Mouse (Mus musculus) E14TG2a.4 (cell line): Measurements from ENCODE around the gene Hyal2.

Experiments used
- H3K27me3 ChIP-seq: 2 replicates; pipeline ENCODE4 v1.6.1; 2014; ENCODE audit warnings: low read length, control low read depth; ENCODE audit not compliant: insufficient read depth
- H3K36me3 ChIP-seq: 2 replicates; pipeline ENCODE4 v1.6.1; 2014; ENCODE audit warnings: low read length, control low read depth; ENCODE audit not compliant: insufficient read depth
- H3K4me1 ChIP-seq: replicated peaks from 2 replicates; pipeline ENCODE4 v1.6.1; 2014; ENCODE audit warnings: low read depth, low read length, control low read depth
- H3K4me3 ChIP-seq: replicated peaks from 2 replicates; pipeline ENCODE4 v1.5.1; 2014; ENCODE audit warnings: mild to moderate bottlenecking, low read length
- H3K9me3 ChIP-seq: 2 replicates; pipeline ENCODE4 v1.6.1; 2014; ENCODE audit warnings: low read length, control low read depth
- CTCF ChIP-seq: conservative IDR thresholded peaks from 2 replicates; pipeline ENCODE4 v1.5.1; 2014; ENCODE audit warnings: low read length
- NANOG ChIP-seq: IDR thresholded peaks from 2 replicates; pipeline ENCODE4 v1.6.1; 2014; ENCODE audit warnings: borderline replicate concordance, low read length, mixed read lengths
- POU5F1 ChIP-seq: IDR thresholded peaks from 2 replicates; pipeline ENCODE4 v1.6.1; 2014; ENCODE audit warnings: low read length, borderline replicate concordance

Hyal2 gene

GRCm38 (mm10) chr9:107567702-107568319 is at the start of gene Hyal2:
TSS of gene Hyal2 (plus strand) at chr9:107567945.
- Histone ChIP-seq H3K27me3 (peaks cover 28% of the 10 kb centered on the region), H3K9me3 (no peaks in the 10 kb centered on the region), H3K4me3 (peak within 1 kb of the TSS; percentile 89), H3K36me3 (peaks cover 37% of the 10 kb centered on the region), H3K4me1 (peaks cover 76% of the 10 kb centered on the region)
- TF ChIP-seq POU5F1 (no peak), CTCF (no peak), NANOG (no peak)

- Histone ChIP-seq H3K9me3 (no peaks in the 10 kb centered on the region), H3K4me1 (peaks cover 81% of the 10 kb centered on the region), H3K36me3 (no peaks in the 10 kb centered on the region), H3K27me3 (peaks cover 21% of the 10 kb centered on the region), H3K4me3 (peak overlapping the region; percentile 71; the same call in 1 of the 2 replicates)
- TF ChIP-seq NANOG (no peak), CTCF (no peak), POU5F1 (no peak)
These were observed 47.4 kb upstream of the Hyal2 start for GRCm38 (mm10) chr9:107520331-107520730.

GRCm38 (mm10) chr9:107521190-107521589 is 46.6 kb upstream of the Hyal2 start:
- Histone ChIP-seq H3K27me3 (peaks cover 30% of the 10 kb centered on the region), H3K9me3 (no peaks in the 10 kb centered on the region), H3K4me1 (peaks cover 88% of the 10 kb centered on the region), H3K4me3 (peak overlapping the region; percentile 71), H3K36me3 (no peaks in the 10 kb centered on the region)
- TF ChIP-seq POU5F1: no peak
- no peak for TF ChIP-seq CTCF
- TF ChIP-seq NANOG: no peak

GRCm38 (mm10) chr9:107521711-107522399 is 45.9 kb upstream of the Hyal2 start:
- TF ChIP-seq POU5F1 (no peak), CTCF (no peak), NANOG (no peak)
- Histone ChIP-seq H3K27me3 (peaks cover 32% of the 10 kb centered on the region), H3K4me3 (peak overlapping the region; percentile 71), H3K9me3 (no peaks in the 10 kb centered on the region), H3K4me1 (peaks cover 84% of the 10 kb centered on the region), H3K36me3 (no peaks in the 10 kb centered on the region)

GRCm38 (mm10) chr9:107522400-107522711 is 45.4 kb upstream of the Hyal2 start:
- Histone ChIP-seq H3K9me3 (no peaks in the 10 kb centered on the region), H3K27me3 (peaks cover 37% of the 10 kb centered on the region), H3K36me3 (no peaks in the 10 kb centered on the region), H3K4me3 (peak overlapping the region; percentile 71), H3K4me1 (peaks cover 84% of the 10 kb centered on the region)
- TF ChIP-seq CTCF: no peak

- peaks cover 35% of the 10 kb centered on the region for H3K27me3 ChIP-seq
- H3K4me3 ChIP-seq: peak overlapping the region; percentile 81
- no peaks in the 10 kb centered on the region; the same call in 1 of the 2 replicates for H3K36me3 ChIP-seq
- no peaks in the 10 kb centered on the region for H3K9me3 ChIP-seq
- peaks cover 58% of the 10 kb centered on the region for H3K4me1 ChIP-seq
- TF ChIP-seq CTCF (no peak), POU5F1 (no peak), NANOG (no peak)
These were observed 41.3 kb upstream of the Hyal2 start for GRCm38 (mm10) chr9:107526198-107527026.

- no peaks in the 10 kb centered on the region for H3K27me3 ChIP-seq
- H3K9me3 ChIP-seq: no peaks in the 10 kb centered on the region
- H3K36me3 ChIP-seq: peaks cover 40% of the 10 kb centered on the region
- peak within 1 kb of the TSS; percentile 93 for H3K4me3 ChIP-seq
- TF ChIP-seq NANOG: no peak
- TF ChIP-seq POU5F1: no peak
- TF ChIP-seq CTCF: no peak
- H3K4me1 ChIP-seq: peaks cover 49% of the 10 kb centered on the region
These were observed 33.8 kb upstream of the Hyal2 start, which contains the start of gene Tmem115 for GRCm38 (mm10) chr9:107533791-107534407. TSS of gene Tmem115 (plus strand) at chr9:107533945.

GRCm38 (mm10) chr9:107534408-107535202 is 33.1 kb upstream of the Hyal2 start:
- H3K27me3 ChIP-seq: no peaks in the 10 kb centered on the region
- H3K4me1 ChIP-seq: peaks cover 49% of the 10 kb centered on the region
- TF ChIP-seq POU5F1: no peak
- TF ChIP-seq NANOG: no peak
- no peak for TF ChIP-seq CTCF
- peaks cover 47% of the 10 kb centered on the region for H3K36me3 ChIP-seq
- no peaks in the 10 kb centered on the region for H3K9me3 ChIP-seq
- peak overlapping the region; percentile 93 for H3K4me3 ChIP-seq
